Mouse (Mus musculus) kidney, embryonic 16.5 days (tissue): ENCODE measurements around the gene Mark1. TPM values are rescaled to one million over a fixed set of nuclear protein-coding genes. Genes with fewer than 3 reads are reported as not detected.

ENCODE experiments used
- ATAC-seq: fragments of 200-750 bp; cut with Nextera tagmentation; 2 replicates; pipeline ENCODE4 v1.8.0; 2017; ENCODE audit warnings: moderate TSS enrichment; ENCODE audit not compliant: low FRiP score, low TSS enrichment
- H3K27ac ChIP-seq: fragments of 300-500 bp; sonication (generic); 2 replicates; pipeline ENCODE4 v1.5.1; 2014; ENCODE audit warnings: low read length
- H3K27me3 ChIP-seq: fragments of 300-500 bp; sonication (generic); 2 replicates; pipeline ENCODE4 v1.6.1; 2014; ENCODE audit warnings: low read length, control low read depth, mixed read lengths; ENCODE audit not compliant: insufficient read depth
- H3K36me3 ChIP-seq: fragments of 300-500 bp; sonication (generic); 2 replicates; pipeline ENCODE4 v1.6.1; 2014; ENCODE audit warnings: low read length, control low read depth, mixed read lengths; ENCODE audit not compliant: insufficient read depth
- H3K4me1 ChIP-seq: fragments of 300-500 bp; sonication (generic); 2 replicates; pipeline ENCODE4 v1.6.1; 2014; ENCODE audit warnings: low read length, control low read depth, mixed read lengths; ENCODE audit not compliant: insufficient read depth
- H3K4me2 ChIP-seq: fragments of 300-500 bp; sonication (generic); replicated peaks from 2 replicates; pipeline ENCODE4 v1.6.1; 2014; ENCODE audit warnings: low read depth, low read length
- H3K4me3 ChIP-seq: fragments of 300-500 bp; sonication (generic); 2 replicates; pipeline ENCODE4 v1.5.1; 2014; ENCODE audit warnings: mild to moderate bottlenecking, low read length
- H3K9ac ChIP-seq: fragments of 300-500 bp; sonication (generic); replicated peaks from 2 replicates; pipeline ENCODE4 v1.6.1; 2014; ENCODE audit warnings: low read length
- H3K9me3 ChIP-seq: fragments of 300-500 bp; sonication (generic); 2 replicates; pipeline ENCODE4 v1.6.1; 2016; ENCODE audit warnings: low read length, control low read depth
- WGBS: fragments of 180-500 bp; shearing (Covaris S2); extraction: QIAGEN DNeasy Blood & Tissue Kit; methylation state at CpG from one replicate; pipeline ENCODE4 v1.1.7; 2014; 5-methylcytosine and 5-hydroxymethylcytosine counted together
- polyA plus RNA-seq: library from polyadenylated mRNA; unstranded; fragments of >200 nt; fragmentation: Nextera tagmentation; extraction: Ambion mirVana; gene quantifications from 2 replicates; pipeline ENCODE4 v1.2.1, GENCODE M21; 2015

The Mark1 gene
- polyA plus RNA-seq, 1 experiment from 2014 or later: 1.8 TPM

GRCm38 (mm10) chr1:184851166-184851565 lies 148.2 kb downstream of the Mark1 start:
- Histone ChIP-seq H3K9me3 (no peaks in the 10 kb centered on the region), H3K9ac (0 out of 2 replicates have a peak overlapping the region, but pooled peaks have one; percentile 11)

DNA sequence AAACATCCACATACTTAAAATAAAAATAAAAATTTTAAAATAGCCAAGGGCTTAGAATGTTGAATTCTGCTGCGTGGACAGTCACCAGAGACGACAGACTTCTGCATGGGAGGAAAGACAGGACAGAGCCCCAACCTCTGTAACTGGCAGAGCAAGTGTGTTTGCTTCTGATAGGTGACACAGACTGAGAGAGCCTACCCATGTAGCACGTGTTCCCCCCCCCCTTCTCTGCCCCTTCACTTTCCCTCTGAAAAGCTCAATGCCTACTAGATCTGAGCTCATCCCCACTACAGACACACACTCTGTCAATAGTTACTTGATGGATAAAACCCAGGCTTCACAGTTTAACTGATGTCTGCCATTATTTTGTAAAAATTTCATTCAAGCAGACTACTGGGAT lies 152.4 kb downstream of the Mark1 start:
- no peak overlapping the region for H3K9ac ChIP-seq

More at GRCm38 (mm10) chr1:184851166-184851565, 148.2 kb downstream of the Mark1 start:
- WGBS: 17% methylated on average over 7 of the region's 7 CpGs
- Histone ChIP-seq H3K4me2 (peak overlapping the region; percentile 40), H3K27ac (peak overlapping the region; percentile 63), H3K27me3 (0 out of 2 replicates have a peak, but pooled peaks cover 3% of the 10 kb centered on the region), H3K36me3 (no peaks in the 10 kb centered on the region), H3K4me3 (no peak overlapping the region), H3K4me1 (peaks cover 27% of the 10 kb centered on the region)
- ATAC-seq: no peak

More for the DNA sequence above, 152.4 kb downstream of the Mark1 start:
- no peaks in the 10 kb centered on the region for H3K36me3 ChIP-seq
- WGBS: 60% methylated on average over 3 of the region's 3 CpGs
- H3K4me1 ChIP-seq: peaks cover 34% of the 10 kb centered on the region
- H3K9me3 ChIP-seq: no peaks in the 10 kb centered on the region
- H3K4me3 ChIP-seq: no peak overlapping the region
- no peak for ATAC-seq
- 0 out of 2 replicates have a peak, but pooled peaks cover 3% of the 10 kb centered on the region for H3K27me3 ChIP-seq
- no peak overlapping the region for H3K27ac ChIP-seq
- peak overlapping the region; percentile 96 for H3K4me2 ChIP-seq

Other genes starting within 250 kb of the Mark1 start
- 0.26 and 0.37 TPM in 2 replicates for gene Marc1, start 188.3 kb downstream of the Mark1 start, polyA plus RNA-seq
- 196 and 228 TPM in 2 replicates for gene Marc2, start 153.1 kb downstream of the Mark1 start, polyA plus RNA-seq
- 3.1 and 3.9 TPM in 2 replicates for gene C130074G19Rik, start 116.4 kb downstream of the Mark1 start, polyA plus RNA-seq
- 23.1 and 23.8 TPM in 2 replicates for gene Rab3gap2, start 204.5 kb upstream of the Mark1 start, polyA plus RNA-seq